Mouse (Mus musculus) lung, embryonic 14.5 days (tissue): ENCODE measurements around the gene Timp3. TPM values are rescaled to one million over a fixed set of nuclear protein-coding genes. Genes with fewer than 3 reads are reported as not detected.

Experiments used
- ATAC-seq: fragments of 200-750 bp; cut with Nextera tagmentation; 2 replicates; pipeline ENCODE4 v1.8.0; 2017; ENCODE audit warnings: mild to moderate bottlenecking, moderate TSS enrichment, moderate library complexity; ENCODE audit not compliant: insufficient read depth
- DNase-seq: peaks from one replicate; pipeline ENCODE4 v3.0.0-alpha.2; 2015
- H3K27ac ChIP-seq: fragments of 300-500 bp; sonication (generic); 2 replicates; pipeline ENCODE4 v1.5.1; 2014; ENCODE audit warnings: low read depth, mild to moderate bottlenecking, moderate library complexity
- H3K27me3 ChIP-seq: fragments of 300-500 bp; sonication (generic); 2 replicates; pipeline ENCODE4 v1.6.1; 2014; ENCODE audit warnings: low read length, control low read depth; ENCODE audit not compliant: insufficient read depth
- H3K36me3 ChIP-seq: fragments of 300-500 bp; sonication (generic); 2 replicates; pipeline ENCODE4 v1.6.1; 2014; ENCODE audit warnings: control low read depth; ENCODE audit not compliant: insufficient read depth
- H3K4me1 ChIP-seq: fragments of 300-500 bp; sonication (generic); 2 replicates; pipeline ENCODE4 v1.6.1; 2014; ENCODE audit warnings: antibody characterized with exemption, control low read depth; ENCODE audit not compliant: insufficient read depth
- H3K4me2 ChIP-seq: fragments of 300-500 bp; sonication (generic); 2 replicates; pipeline ENCODE4 v1.6.1; 2014; ENCODE audit warnings: mild to moderate bottlenecking
- H3K4me3 ChIP-seq: fragments of 300-500 bp; sonication (generic); 2 replicates; pipeline ENCODE4 v1.5.1; 2014; ENCODE audit warnings: low read depth, low read length
- H3K9ac ChIP-seq: fragments of 300-500 bp; sonication (generic); 2 replicates; pipeline ENCODE4 v1.6.1; 2014
- H3K9me3 ChIP-seq: fragments of 300-500 bp; sonication (generic); 2 replicates; pipeline ENCODE4 v1.6.1; 2016; ENCODE audit warnings: low read depth, low read length, control low read depth
- CTCF ChIP-seq: IDR thresholded peaks from 2 replicates; pipeline ENCODE4 v1.5.1; 2016; ENCODE audit warnings: antibody characterized with exemption, low read depth
- WGBS: fragments of 180-500 bp; shearing (Covaris S2); extraction: QIAGEN DNeasy Blood & Tissue Kit; methylation state at CpG from one replicate; pipeline ENCODE4 v1.1.7; 2014; 5-methylcytosine and 5-hydroxymethylcytosine counted together
- polyA plus RNA-seq: library from polyadenylated mRNA; unstranded; fragments of >200 nt; fragmentation: Nextera tagmentation; extraction: Ambion mirVana; gene quantifications from 2 replicates; pipeline ENCODE4 v1.2.1, GENCODE M21; 2014

The Timp3 gene
- polyA plus RNA-seq, 1 experiment from 2014 or later = 44.1 TPM

- H3K9me3 ChIP-seq = no peaks in the 10 kb centered on the region
- H3K4me1 ChIP-seq = peaks cover 12% of the 10 kb centered on the region; the same call in 1 of the 2 replicates
- H3K9ac ChIP-seq = peak overlapping the region; percentile 79; the same call in 1 of the 2 replicates
- H3K27ac ChIP-seq = no peak overlapping the region; the same call in 1 of the 2 replicates
- H3K4me2 ChIP-seq = peak overlapping the region; percentile 96
- no peak for DNase-seq
- peaks cover 14% of the 10 kb centered on the region; the same call in 1 of the 2 replicates for H3K36me3 ChIP-seq
- ATAC-seq = no peak
- no peaks in the 10 kb centered on the region for H3K27me3 ChIP-seq
- WGBS = 45% methylated on average over 2 of the region's 2 CpGs
- no peak overlapping the region for H3K4me3 ChIP-seq
- TF ChIP-seq CTCF = no peak
These were observed 3.3 kb downstream of the Timp3 start for GRCm38 (mm10) chr10:86303495-86303876.

GRCm38 (mm10) chr10:86304583-86304982 is 4.4 kb downstream of the Timp3 start:
- 2% methylated on average over 2 of the region's 2 CpGs for WGBS
- no peaks in the 10 kb centered on the region for H3K9me3 ChIP-seq
- peaks cover 12% of the 10 kb centered on the region; the same call in 1 of the 2 replicates for H3K4me1 ChIP-seq
- ATAC-seq = no peak
- no peak overlapping the region for H3K9ac ChIP-seq
- no peaks in the 10 kb centered on the region for H3K27me3 ChIP-seq
- TF ChIP-seq CTCF = no peak
- no peak overlapping the region for H3K4me3 ChIP-seq
- H3K4me2 ChIP-seq = no peak overlapping the region
- peaks cover 15% of the 10 kb centered on the region; the same call in 1 of the 2 replicates for H3K36me3 ChIP-seq
- no peak overlapping the region for H3K27ac ChIP-seq
- no peak for DNase-seq

- TF ChIP-seq CTCF = no peak
- H3K27me3 ChIP-seq = no peaks in the 10 kb centered on the region
- WGBS = 84% methylated on average over 4 of the region's 4 CpGs
- no peak for DNase-seq
- no peaks in the 10 kb centered on the region for H3K9me3 ChIP-seq
- peaks cover 17% of the 10 kb centered on the region; the same call in 1 of the 2 replicates for H3K36me3 ChIP-seq
- H3K9ac ChIP-seq = no peak overlapping the region
- no peak overlapping the region for H3K27ac ChIP-seq
- no peak overlapping the region for H3K4me3 ChIP-seq
- peaks cover 12% of the 10 kb centered on the region; the same call in 1 of the 2 replicates for H3K4me1 ChIP-seq
- no peak for ATAC-seq
- H3K4me2 ChIP-seq = no peak overlapping the region
These were observed 7.1 kb downstream of the Timp3 start for GRCm38 (mm10) chr10:86307235-86307634.

GRCm38 (mm10) chr10:86310527-86310926 is 10.4 kb downstream of the Timp3 start:
- Histone ChIP-seq H3K4me1 (no peaks in the 10 kb centered on the region), H3K27ac (no peak overlapping the region), H3K4me2 (no peak overlapping the region), H3K4me3 (no peak overlapping the region), H3K27me3 (no peaks in the 10 kb centered on the region), H3K9ac (no peak overlapping the region), H3K36me3 (peaks cover 13% of the 10 kb centered on the region; the same call in 1 of the 2 replicates), H3K9me3 (no peaks in the 10 kb centered on the region)
- TF ChIP-seq CTCF = no peak
- 36% methylated on average over 6 of the region's 6 CpGs for WGBS
- ATAC-seq = peak; percentile 90
- DNase-seq = peak; percentile 80

- no peak for TF ChIP-seq CTCF
- no peak overlapping the region for H3K4me3 ChIP-seq
- H3K36me3 ChIP-seq = peaks cover 8% of the 10 kb centered on the region; the same call in 1 of the 2 replicates
- H3K27me3 ChIP-seq = no peaks in the 10 kb centered on the region
- no peak for DNase-seq
- no peak overlapping the region for H3K27ac ChIP-seq
- no peaks in the 10 kb centered on the region for H3K9me3 ChIP-seq
- H3K9ac ChIP-seq = no peak overlapping the region
- H3K4me1 ChIP-seq = no peaks in the 10 kb centered on the region
- no peak overlapping the region for H3K4me2 ChIP-seq
- 89% methylated on average over 3 of the region's 3 CpGs for WGBS
- no peak for ATAC-seq
These were observed 12.8 kb downstream of the Timp3 start for GRCm38 (mm10) chr10:86312976-86313375.

- Histone ChIP-seq H3K9ac (no peak overlapping the region), H3K27ac (no peak overlapping the region), H3K27me3 (no peaks in the 10 kb centered on the region), H3K4me2 (no peak overlapping the region), H3K9me3 (no peaks in the 10 kb centered on the region), H3K4me1 (no peaks in the 10 kb centered on the region), H3K36me3 (peaks cover 8% of the 10 kb centered on the region; the same call in 1 of the 2 replicates), H3K4me3 (no peak overlapping the region)
- ATAC-seq (no peak), DNase-seq (no peak)
- TF ChIP-seq CTCF = no peak
- WGBS = 69% methylated on average over 1 of the region's 1 CpGs
These were observed 13.3 kb downstream of the Timp3 start for GRCm38 (mm10) chr10:86313448-86313847.

GRCm38 (mm10) chr10:86315513-86315912 is 15.3 kb downstream of the Timp3 start:
- H3K4me1 ChIP-seq = no peaks in the 10 kb centered on the region
- TF ChIP-seq CTCF = no peak
- H3K4me2 ChIP-seq = no peak overlapping the region
- DNase-seq (no peak), ATAC-seq (no peak)
- 56% methylated on average over 3 of the region's 3 CpGs for WGBS
- no peak overlapping the region for H3K4me3 ChIP-seq
- H3K9ac ChIP-seq = no peak overlapping the region
- H3K9me3 ChIP-seq = no peaks in the 10 kb centered on the region
- H3K27me3 ChIP-seq = no peaks in the 10 kb centered on the region
- no peak overlapping the region for H3K27ac ChIP-seq
- H3K36me3 ChIP-seq = peaks cover 4% of the 10 kb centered on the region; the same call in 1 of the 2 replicates
